ENCODE assay signal across 8 mouse cellular contexts in genomic region chr13:23760240-23760971, GRCm38 (mm10). TPM values are rescaled to one million over a fixed set of nuclear protein-coding genes. Genes with fewer than 3 reads are reported as not detected.
DNase-seq lines count a peak whose midpoint lies in the region; ATAC-seq and TF ChIP-seq lines count a peak whose summit lies in the region.

No protein-coding gene starts in this region.

- dilution Hi-C loops in CH12.LX (cut with MboI; ENCODE audit: extremely low pct_ligation_motif_present, extremely low pct_unique_long_range_greater_than_20kb, low sequenced_read_pairs), result no loop called here

- peaks cover 8 to 26% of the 10 kb centered on the region in 2 experiments for H3K4me1 ChIP-seq in heart, embryonic 14.5 days (ENCODE audit: control insufficient read depth in 2 of 2, insufficient read depth in 2 of 2, low read length in 2 of 2)
- peaks cover 3 to 53% of the 10 kb centered on the region in 2 experiments; a peak in 3 of 4 replicates for H3K4me1 ChIP-seq in CH12.LX (ENCODE audit: control insufficient read depth in 1 of 2, insufficient read depth in 2 of 2)
- H3K4me1 ChIP-seq in intestine, embryonic 14.5 days (replicated peaks; ENCODE audit: control insufficient read depth, insufficient read depth, low read length), result peaks cover 17% of the 10 kb centered on the region

- no peaks in the 10 kb centered on the region for H3K79me2 ChIP-seq in CH12.LX (replicated peaks; ENCODE audit: control insufficient read depth, extremely low read depth, insufficient read depth, poor library complexity, severe bottlenecking)
- H3K79me2 ChIP-seq in myocyte (ENCODE audit: control insufficient read depth, insufficient read depth), result no peaks in the 10 kb centered on the region

- no peak for DNase-seq in heart, adult 11 months
- DNase-seq in CH12.LX (ENCODE audit: extremely low read depth), result no peak
- peak; percentile 74 for DNase-seq in embryo, embryonic 11 days
- DNase-seq in intestine, embryonic 14.5 days (ENCODE audit: low spot score), result peak; percentile 68
- no peak for DNase-seq in left cerebral cortex, adult 18-20 months (ENCODE audit: low spot score in 2 of 2)
- DNase-seq in kidney, adult 8-10 months, result no peak

- no peak for TF ChIP-seq RAD21 in CH12.LX (IDR thresholded peaks at IDR 0.05; ENCODE audit: low read depth, low read length)

- H3K36me3 ChIP-seq in heart, embryonic 14.5 days (ENCODE audit: control insufficient read depth, insufficient read depth, low read length), result no peaks in the 10 kb centered on the region
- H3K36me3 ChIP-seq in CH12.LX (replicated peaks in 1 of 2; ENCODE audit: control insufficient read depth in 1 of 2, insufficient read depth in 1 of 2, low read length in 1 of 2) (no peaks in the 10 kb centered on the region), myocyte (ENCODE audit: control insufficient read depth, insufficient read depth) (no peaks in the 10 kb centered on the region)
- H3K36me3 ChIP-seq in intestine, embryonic 14.5 days (ENCODE audit: control insufficient read depth, insufficient read depth, low read length), result no peaks in the 10 kb centered on the region

- H3K9ac ChIP-seq in heart, embryonic 14.5 days (ENCODE audit: low read length), result peak overlapping the region; percentile 70
- H3K9ac ChIP-seq in CH12.LX (ENCODE audit: insufficient read depth, low read depth), result peak overlapping the region; percentile 98
- H3K9ac ChIP-seq in intestine, embryonic 14.5 days (ENCODE audit: low read length), result peak overlapping the region; percentile 74

- H3K27ac ChIP-seq in heart, embryonic 14.5 days (replicated peaks in 1 of 2; ENCODE audit: control insufficient read depth in 1 of 2, insufficient read depth in 1 of 2, low read depth in 2 of 2, low read length in 2 of 2), result peak overlapping the region; percentile 80 to 95
- H3K27ac ChIP-seq in CH12.LX (ENCODE audit: insufficient read depth, low read depth), result peak overlapping the region; percentile 84
- H3K27ac ChIP-seq in intestine, embryonic 14.5 days (ENCODE audit: low read depth), result peak overlapping the region; percentile 98

- H3K4me2 ChIP-seq in heart, embryonic 14.5 days (ENCODE audit: low read length), result peak overlapping the region; percentile 90
- H3K4me2 ChIP-seq in CH12.LX (ENCODE audit: insufficient read depth, low read depth, poor library complexity, severe bottlenecking), result peak overlapping the region; percentile 96
- peak overlapping the region; percentile 91 for H3K4me2 ChIP-seq in intestine, embryonic 14.5 days (ENCODE audit: low read length)
- peak overlapping the region; percentile 96 for H3K4me2 ChIP-seq in myocyte (ENCODE audit: low read depth)

- in situ Hi-C loops in CH12.LX (cut with MboI; ENCODE audit: low pct_ligation_motif_present, low pct_unique_long_range_greater_than_20kb, low sequenced_read_pairs), result loop anchor here (25.0 kb wide), 1 partner anchor 1723 kb away; the partner anchor contains the start of genes Hist1h2ag, Hist1h2ah, Hist1h2bj and Hist1h2bk

- H3K9me3 ChIP-seq in heart, embryonic 14.5 days (ENCODE audit: control insufficient read depth, low read length), result no peaks in the 10 kb centered on the region
- no peaks in the 10 kb centered on the region for H3K9me3 ChIP-seq in CH12.LX (replicated peaks; ENCODE audit: low read length)
- H3K9me3 ChIP-seq in intestine, embryonic 14.5 days (ENCODE audit: control insufficient read depth, low read length), result no peaks in the 10 kb centered on the region

- 2% methylated on average over 17 of the region's 27 CpGs for WGBS in heart, embryonic 14.5 days
- 2% methylated on average over 20 of the region's 27 CpGs for WGBS in intestine, embryonic 14.5 days

- peak overlapping the region; percentile 43 to 47 for H3K4me3 ChIP-seq in heart, embryonic 14.5 days (ENCODE audit: control insufficient read depth in 1 of 2, insufficient read depth in 1 of 2, low read depth in 1 of 2, low read length in 2 of 2)
- H3K4me3 ChIP-seq in CH12.LX (replicated peaks in 1 of 3; ENCODE audit: low read depth in 2 of 3, low read length in 2 of 3, poor library complexity in 1 of 3), result peak overlapping the region; percentile 45 to 49 (median 48)
- peak overlapping the region; percentile 57 for H3K4me3 ChIP-seq in intestine, embryonic 14.5 days (ENCODE audit: low read depth, low read length)
- H3K4me3 ChIP-seq in myocyte, result peak overlapping the region; percentile 29

- TF ChIP-seq POLR2A in CH12.LX (IDR thresholded peaks at IDR 0.05; ENCODE audit: low read depth, low read length) (peak; percentile 82), myocyte (IDR thresholded peaks at IDR 0.05; ENCODE audit: insufficient read length, low read depth) (no peak)

- TF ChIP-seq CTCF in CH12.LX (conservative IDR thresholded peaks at IDR 0.05 in 1 of 2, IDR thresholded peaks at IDR 0.05 in 1 of 2; ENCODE audit: low read depth in 2 of 2, low read length in 2 of 2), result peak in 1 of 2 experiments; percentile 29; a peak in 1 of 4 replicates

- H3ac ChIP-seq in myocyte (ENCODE audit: control insufficient read depth, insufficient read length), result no peak overlapping the region

- no peaks in the 10 kb centered on the region for H3K27me3 ChIP-seq in heart, embryonic 14.5 days (ENCODE audit: control insufficient read depth, insufficient read depth, low read length)
- H3K27me3 ChIP-seq in CH12.LX (replicated peaks), result no peaks in the 10 kb centered on the region
- H3K27me3 ChIP-seq in intestine, embryonic 14.5 days (replicated peaks; ENCODE audit: control insufficient read depth, insufficient read depth, low read length), result no peaks in the 10 kb centered on the region
- no peaks in the 10 kb centered on the region for H3K27me3 ChIP-seq in myocyte (ENCODE audit: control insufficient read depth, insufficient read depth, insufficient read length)

- TF ChIP-seq EP300 in CH12.LX (IDR thresholded peaks at IDR 0.05; ENCODE audit: low read length), result no peak

- 0 out of 2 replicates have a peak, but pooled peaks have one; percentile 0 for ATAC-seq in heart, embryonic 14.5 days (ENCODE audit: insufficient number of reproducible peaks, insufficient read depth, low FRiP score, low read depth)
- peak; percentile 6 for ATAC-seq in intestine, embryonic 14.5 days (replicated peaks; ENCODE audit: low FRiP score, low TSS enrichment, low read depth)

TF ChIP-seq in CH12.LX, 34 proteins besides CTCF, POLR2A, EP300 and RAD21 (continues in another document):
- TF ChIP-seq E2F4 (IDR thresholded peaks at IDR 0.05; ENCODE audit: insufficient replicate concordance, low read depth, low read length) (no peak), NELFE (IDR thresholded peaks at IDR 0.05; ENCODE audit: low read depth, low read length) (peak; percentile 91), BHLHE40 (IDR thresholded peaks at IDR 0.05; ENCODE audit: low read depth, low read length) (0 out of 2 replicates have a peak, but pooled peaks have one; percentile 3), MYC (IDR thresholded peaks at IDR 0.05; ENCODE audit: low read depth, low read length) (0 out of 2 replicates have a peak, but pooled peaks have one; percentile 9)

TF ChIP-seq in myocyte, 11 proteins besides CTCF, POLR2A, EP300 and RAD21 (continues in another document):
- no peak for TF ChIP-seq CEBPB (IDR thresholded peaks at IDR 0.05; ENCODE audit: insufficient read depth, poor library complexity, severe bottlenecking)
- TF ChIP-seq USF1 (IDR thresholded peaks at IDR 0.05; ENCODE audit: low read depth), result no peak
- TF ChIP-seq E2F4 (IDR thresholded peaks at IDR 0.05; ENCODE audit: insufficient read depth), result no peak
- TF ChIP-seq TCF3 (IDR thresholded peaks at IDR 0.05; ENCODE audit: insufficient read length, low read depth), result no peak
- TF ChIP-seq REST (IDR thresholded peaks at IDR 0.05; ENCODE audit: insufficient read depth, insufficient read length), result no peak

RNA-seq across cellular contexts. Expression of gene Hist1h4a, which starts 0.6 kb away (rescaled TPM):
- 1.1 TPM in 1 of 2 replicates, not detected in the other for polyA plus RNA-seq in heart, embryonic 14.5 days (2014; fragmentation: Nextera tagmentation; extraction: Ambion mirVana)
- 1,167 and 1,215 TPM in 2 replicates for total RNA-seq in CH12.LX (2012; rRNA removed)
- total RNA-seq in CH12.LX (2014; rRNA removed), result 14.2 and 18.4 TPM in 2 replicates
- 3.3 and 4.4 TPM in 2 replicates for polyA plus RNA-seq in CH12.LX (2012; ENCODE audit: insufficient read length, low read depth)
- 0.65 and 1.3 TPM in 2 replicates for polyA plus RNA-seq in intestine, embryonic 14.5 days (2014; fragmentation: Nextera tagmentation; extraction: Ambion mirVana)
- 4.2 TPM for polyA plus RNA-seq in myocyte (2012; fragmentation: generic; extraction: Trizol)
- 10 to 100 TPM; 64.4 to 74.0 TPM for total RNA-seq in left cerebral cortex, adult 18-20 months (2021)

RNA-seq across cellular contexts. Expression of gene Hist1h3a, which starts 1.8 kb away (rescaled TPM):
- 2.6 and 3.0 TPM in 2 replicates for polyA plus RNA-seq in heart, embryonic 14.5 days (2014; fragmentation: Nextera tagmentation; extraction: Ambion mirVana)
- total RNA-seq in CH12.LX (2012; rRNA removed) (1,392 and 1,471 TPM in 2 replicates), CH12.LX (2014; rRNA removed) (60.5 and 78.5 TPM in 2 replicates)
- polyA plus RNA-seq in CH12.LX (2012; ENCODE audit: insufficient read length, low read depth) (3.2 and 3.9 TPM in 2 replicates), myocyte (2012; fragmentation: generic; extraction: Trizol) (1.3 TPM)
- 8.4 and 10.0 TPM in 2 replicates for polyA plus RNA-seq in intestine, embryonic 14.5 days (2014; fragmentation: Nextera tagmentation; extraction: Ambion mirVana)
- total RNA-seq in left cerebral cortex, adult 18-20 months (2021), result 10 to 100 TPM; 42.3 to 45.0 TPM

RNA-seq across cellular contexts. Expression of gene Hist1h1a, which starts 3.1 kb away (rescaled TPM):
- polyA plus RNA-seq in heart, embryonic 14.5 days (2014; fragmentation: Nextera tagmentation; extraction: Ambion mirVana), result 1.6 and 2.7 TPM in 2 replicates
- 1,163 and 1,722 TPM in 2 replicates for total RNA-seq in CH12.LX (2012; rRNA removed)
- 22.2 and 30.9 TPM in 2 replicates for total RNA-seq in CH12.LX (2014; rRNA removed)
- polyA plus RNA-seq in CH12.LX (2012; ENCODE audit: insufficient read length, low read depth), result 1.7 and 2.4 TPM in 2 replicates
- 3.1 and 4.2 TPM in 2 replicates for polyA plus RNA-seq in intestine, embryonic 14.5 days (2014; fragmentation: Nextera tagmentation; extraction: Ambion mirVana)
- polyA plus RNA-seq in myocyte (2012; fragmentation: generic; extraction: Trizol), result 0.98 TPM
- 10 to 100 TPM; 24.9 to 25.2 TPM for total RNA-seq in left cerebral cortex, adult 18-20 months (2021)

RNA-seq across cellular contexts. Expression of gene Hist1h4b, which starts 3.6 kb away (rescaled TPM):
- 0.63 TPM in 1 of 2 replicates, not detected in the other for polyA plus RNA-seq in heart, embryonic 14.5 days (2014; fragmentation: Nextera tagmentation; extraction: Ambion mirVana)
- 2,309 and 2,552 TPM in 2 replicates for total RNA-seq in CH12.LX (2012; rRNA removed)
- total RNA-seq in CH12.LX (2014; rRNA removed), result 14.3 and 24.8 TPM in 2 replicates
- polyA plus RNA-seq in CH12.LX (2012; ENCODE audit: insufficient read length, low read depth), result 3.5 and 11.8 TPM in 2 replicates
- 3.9 and 6.4 TPM in 2 replicates for polyA plus RNA-seq in intestine, embryonic 14.5 days (2014; fragmentation: Nextera tagmentation; extraction: Ambion mirVana)
- 5.5 TPM for polyA plus RNA-seq in myocyte (2012; fragmentation: generic; extraction: Trizol)
- 10 to 100 TPM; 92.6 to 94.4 TPM for total RNA-seq in left cerebral cortex, adult 18-20 months (2021)

RNA-seq across cellular contexts. Expression of gene Hist1h3b, which starts 8.3 kb away (rescaled TPM):
- polyA plus RNA-seq in heart, embryonic 14.5 days (2014; fragmentation: Nextera tagmentation; extraction: Ambion mirVana), result 4.6 and 6.7 TPM in 2 replicates
- total RNA-seq in CH12.LX (2012; rRNA removed), result 1,913 and 2,096 TPM in 2 replicates
- total RNA-seq in CH12.LX (2014; rRNA removed), result 28.9 and 44.0 TPM in 2 replicates
- polyA plus RNA-seq in CH12.LX (2012; ENCODE audit: insufficient read length, low read depth), result 5.4 and 5.5 TPM in 2 replicates
- 13.9 and 15.5 TPM in 2 replicates for polyA plus RNA-seq in intestine, embryonic 14.5 days (2014; fragmentation: Nextera tagmentation; extraction: Ambion mirVana)
- polyA plus RNA-seq in myocyte (2012; fragmentation: generic; extraction: Trizol), result 1.3 TPM
- total RNA-seq in left cerebral cortex, adult 18-20 months (2021), result 1 to 10 TPM; 4.3 to 9.9 TPM

Comparison
In these comparisons a context has a peak if more than half of its experiments do, and no peak if none do; other contexts are left out.
1. DNase-seq: peak in embryo, embryonic 11 days (single experiment) and intestine, embryonic 14.5 days (single experiment); none in heart, adult 11 months (single experiment), CH12.LX (single experiment), left cerebral cortex, adult 18-20 months (0 of 2) and kidney, adult 8-10 months (0 of 2).
2. Peak in every context shown above with its lines, with median percentiles within 50 percentile points of each other: H3K27ac ChIP-seq, H3K4me2 ChIP-seq, H3K4me3 ChIP-seq and H3K9ac ChIP-seq.